Mouse (Mus musculus) lung, postnatal 36 days (tissue): ENCODE results near the gene Ribc1.

ENCODE experiments used
- DNase-seq: peaks from one replicate; pipeline ENCODE4 v3.0.0; 2022; ENCODE audit warnings: mixed read lengths

The Ribc1 gene

DNA sequence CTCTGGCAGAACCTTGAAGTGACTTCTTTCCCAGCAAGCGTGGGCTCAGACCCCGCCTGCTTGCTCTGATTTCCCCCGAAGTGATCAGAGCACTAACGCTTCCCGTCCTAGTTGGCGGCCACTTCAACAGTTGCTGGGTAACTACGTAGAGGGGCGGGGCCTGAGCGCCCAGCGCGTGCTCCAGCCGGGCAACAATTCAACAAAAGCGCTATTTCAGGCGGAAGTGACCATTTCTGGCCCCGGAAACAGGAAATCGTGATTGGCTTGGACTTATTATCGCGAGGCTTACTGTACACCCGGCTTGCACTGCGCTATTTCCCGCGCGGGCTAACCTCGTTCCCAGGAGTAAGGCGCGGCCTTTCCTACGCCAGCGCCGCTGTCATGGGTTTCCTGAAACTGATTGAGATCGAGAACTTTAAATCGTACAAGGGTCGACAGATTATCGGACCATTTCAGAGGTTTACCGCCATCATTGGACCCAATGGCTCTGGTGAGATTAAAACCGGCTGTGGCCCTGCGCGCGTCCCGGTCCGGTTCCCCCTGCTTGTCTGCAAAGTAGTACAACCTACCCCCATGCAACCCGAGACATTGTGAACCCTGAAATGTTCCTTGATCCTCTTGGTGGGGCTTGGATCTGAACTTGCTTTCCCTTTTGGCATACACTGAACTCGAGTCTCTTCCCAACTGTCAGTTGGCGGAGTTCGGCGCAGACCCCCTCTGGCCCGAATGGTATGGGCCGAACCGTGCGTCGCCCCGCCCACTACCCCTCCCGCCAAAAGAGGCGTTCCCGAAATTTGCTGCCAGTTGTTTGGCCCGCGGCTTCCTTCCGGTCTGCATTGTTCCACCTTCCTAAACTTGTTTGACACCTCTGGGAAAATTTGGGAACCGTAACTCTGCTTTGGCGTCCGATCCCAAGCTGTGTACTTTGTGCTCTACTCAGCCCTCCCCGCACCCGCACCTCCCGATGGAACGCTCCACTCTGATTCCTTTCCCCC lies at the start of gene Ribc1, which contains the start of gene Smc1a:
Gene Ribc1 (minus strand): TSS at position 145 of the 995 bp plus-strand sequence.
Gene Smc1a (plus strand): TSS at position 278 of the 995 bp plus-strand sequence.
- DNase-seq, result peak; percentile 96

DNA sequence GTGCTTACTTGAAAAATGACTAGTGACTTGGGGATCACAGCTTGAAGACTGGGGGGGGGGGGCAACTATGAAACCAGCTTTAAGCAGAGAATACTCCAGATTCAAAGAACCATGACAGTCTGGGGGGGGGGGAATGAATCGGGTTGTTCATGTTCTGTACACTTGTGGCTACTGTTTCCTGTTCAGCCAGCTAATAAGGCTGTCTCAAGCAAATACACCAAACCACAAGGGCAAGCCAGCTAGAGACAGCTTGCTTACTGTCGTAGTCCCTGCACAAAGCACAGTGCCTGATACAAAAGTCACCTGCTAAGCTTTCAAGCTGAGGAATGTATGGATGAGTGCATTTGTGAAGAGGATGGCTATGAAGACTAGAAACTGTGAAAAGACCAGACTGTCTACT lies 49.6 kb upstream of the Ribc1 start:
- DNase-seq, result no peak

DNA sequence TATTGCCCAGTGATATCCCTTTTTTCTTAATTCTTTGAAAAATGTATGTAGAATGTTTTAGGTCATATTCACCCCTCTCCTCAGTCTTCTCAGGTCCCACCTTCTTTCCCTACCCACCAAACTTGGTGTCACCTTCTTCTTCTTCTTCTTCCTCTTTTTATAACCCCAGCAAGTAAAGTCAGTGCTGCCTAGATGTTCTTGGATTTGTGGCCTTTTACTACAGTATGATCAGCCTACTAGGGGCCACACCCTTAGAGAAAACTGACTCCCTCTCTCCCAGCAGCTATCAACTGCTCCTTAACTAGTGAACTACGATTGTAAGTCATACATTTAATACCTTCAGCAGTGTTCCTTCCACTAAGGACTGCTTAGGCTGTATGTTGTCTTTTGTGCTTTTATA lies 38.0 kb upstream of the Ribc1 start:
- no peak for DNase-seq

DNA sequence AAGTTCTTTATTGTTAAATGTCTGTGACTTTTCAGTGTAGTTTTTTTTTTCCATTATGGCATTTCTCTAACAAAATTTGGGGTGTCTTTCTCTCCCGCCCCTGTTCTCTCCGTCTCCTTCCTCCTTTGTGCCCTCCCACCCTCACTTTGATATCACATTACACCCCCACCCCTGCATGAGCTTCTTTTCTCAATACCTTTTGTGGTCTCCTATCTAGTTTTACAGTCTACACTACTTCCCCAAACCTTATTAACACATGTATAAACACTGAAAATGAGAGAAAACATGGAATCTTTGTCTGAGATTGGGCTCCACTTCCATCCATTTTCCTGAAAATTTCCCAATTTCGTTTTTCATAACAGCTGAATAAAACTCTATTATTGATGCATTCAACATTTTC lies 36.5 kb upstream of the Ribc1 start:
- DNase-seq, result no peak

DNA sequence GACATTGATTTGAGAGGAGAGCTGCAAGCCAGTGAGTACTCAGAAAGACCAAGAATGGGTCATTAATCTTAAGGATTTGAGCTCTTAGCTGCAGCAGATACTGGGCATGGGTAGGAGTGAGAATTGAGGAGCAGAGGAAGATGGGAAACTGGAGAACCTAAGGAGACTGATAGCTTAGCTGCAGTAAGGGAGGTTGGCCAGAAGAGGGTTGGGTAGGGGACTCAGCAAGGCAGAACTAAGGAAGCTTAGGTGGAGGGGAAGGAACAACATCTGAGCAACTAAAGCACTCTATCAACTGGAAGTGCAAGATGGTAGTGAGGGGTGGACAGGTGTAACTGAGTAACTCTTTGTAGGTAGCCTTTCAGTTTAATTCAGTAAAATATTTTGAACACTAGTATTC lies 31.1 kb upstream of the Ribc1 start:
- DNase-seq, result no peak

DNA sequence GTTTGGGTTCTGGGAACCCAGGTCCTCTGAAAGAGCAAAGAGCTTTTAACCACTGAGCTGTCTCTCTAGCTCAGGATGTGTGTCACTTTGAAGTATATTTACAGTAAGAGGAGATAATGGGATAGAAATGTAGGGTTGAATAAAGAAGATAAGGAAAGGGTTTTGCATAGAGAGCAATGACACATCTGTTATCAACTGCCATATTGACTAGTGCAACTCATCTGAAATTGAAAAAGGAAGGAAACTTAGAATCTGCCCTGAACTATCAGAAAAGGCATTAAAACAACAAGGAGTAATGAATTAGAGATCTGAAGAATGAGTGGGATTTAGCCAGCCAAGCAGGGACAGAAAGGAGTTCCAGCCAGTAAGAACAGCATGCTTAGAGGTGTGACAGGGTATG lies 23.8 kb upstream of the Ribc1 start:
- no peak for DNase-seq

DNA sequence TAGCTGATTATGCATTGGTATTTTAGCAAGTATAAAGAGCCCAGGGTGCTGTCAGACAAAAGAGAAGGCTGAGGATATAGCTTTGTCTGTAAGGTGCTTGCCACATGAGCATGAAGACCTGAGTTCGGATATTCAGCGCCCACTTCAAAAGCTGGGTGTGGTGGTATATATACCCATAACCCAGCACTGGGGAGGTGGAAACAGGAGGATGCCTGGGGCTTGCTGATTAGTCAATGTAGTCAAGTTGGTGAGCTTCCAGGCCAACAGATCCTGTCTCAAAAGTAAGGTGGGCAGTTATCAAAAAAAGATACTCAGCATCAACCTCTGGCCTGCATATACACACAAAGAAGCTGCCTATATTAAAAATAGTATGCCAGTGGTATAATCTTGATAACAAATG lies 3.2 kb upstream of the Ribc1 start:
- no peak for DNase-seq

DNA sequence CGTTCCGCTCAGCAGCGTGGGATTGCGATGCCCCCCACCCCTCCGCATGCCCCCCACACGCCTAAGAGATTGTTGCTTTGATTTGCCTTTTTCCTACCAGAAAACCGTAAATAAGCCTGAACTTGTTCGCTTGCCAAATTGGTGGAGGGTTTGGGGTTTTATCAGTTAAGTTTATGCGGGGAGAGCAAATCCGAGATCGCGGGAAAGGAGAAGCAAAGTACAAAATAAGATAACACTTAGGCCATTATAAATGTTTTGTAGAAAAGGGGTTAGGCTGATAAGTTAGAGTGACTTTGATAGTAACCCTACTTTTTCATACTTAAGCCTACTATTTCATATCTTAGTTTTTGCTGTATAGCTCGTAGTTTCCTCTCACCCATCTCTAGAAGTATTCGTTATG lies 1.1 kb upstream of the Ribc1 start:
- DNase-seq, result no peak

DNA sequence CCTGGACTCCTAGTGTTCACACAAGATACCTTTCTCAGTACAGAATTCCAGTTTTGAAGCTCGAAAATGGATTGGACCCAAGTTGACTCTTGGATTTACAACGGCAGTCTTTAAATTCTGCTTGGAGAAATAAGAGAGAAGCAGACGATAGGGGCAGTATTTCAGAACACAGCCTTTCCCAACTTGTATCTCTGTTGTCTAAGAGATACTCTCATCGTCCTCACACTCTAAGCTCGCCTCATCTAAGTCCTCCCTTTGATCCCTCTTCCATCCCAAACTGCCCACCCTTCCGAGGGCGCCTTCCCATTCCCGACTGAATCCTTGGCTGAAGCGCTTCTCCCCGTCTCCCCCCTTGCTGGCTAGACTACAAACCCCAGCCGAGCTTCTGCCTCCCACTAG lies 344 bp downstream of the Ribc1 start:
- peak; percentile 2 for DNase-seq

DNA sequence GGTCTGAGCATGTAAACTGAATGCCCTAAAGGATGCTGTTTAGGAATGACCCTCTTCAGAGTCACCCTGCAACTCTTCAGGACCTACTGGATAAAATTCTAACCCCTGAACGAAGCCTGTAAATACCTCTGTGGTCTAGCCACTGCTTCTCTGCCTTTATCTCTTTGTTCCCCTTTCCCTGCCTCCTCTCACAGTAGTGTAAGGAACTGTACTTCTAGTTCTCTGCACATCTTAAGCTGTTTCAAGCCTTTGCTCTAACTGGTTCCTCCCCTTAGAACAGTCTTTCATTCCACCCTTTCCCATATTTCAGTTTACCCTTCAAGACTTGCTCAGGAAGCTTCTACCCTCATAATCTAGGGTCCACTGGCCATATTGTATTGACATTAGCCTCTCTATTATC lies 8.2 kb downstream of the Ribc1 start:
- no peak for DNase-seq

DNA sequence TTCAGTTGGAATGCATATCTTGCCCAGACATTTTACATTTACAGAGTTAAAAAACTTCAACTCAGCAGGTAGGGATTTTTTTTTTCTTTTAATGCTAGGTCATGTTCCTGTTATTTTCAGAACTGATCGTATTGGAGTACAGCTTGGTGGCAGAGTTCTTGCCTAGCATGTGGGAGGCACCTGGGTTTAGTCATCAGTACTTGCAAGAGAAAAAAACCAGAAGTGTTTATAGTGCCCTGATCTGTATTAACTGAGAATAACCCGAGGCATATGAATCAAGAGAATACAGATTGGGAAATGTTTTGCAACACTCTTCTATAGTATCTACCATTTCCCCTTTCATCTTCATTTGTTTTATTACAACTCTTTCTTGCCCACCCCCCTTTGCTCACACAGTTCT lies 13.2 kb downstream of the Ribc1 start:
- DNase-seq, result no peak

DNA sequence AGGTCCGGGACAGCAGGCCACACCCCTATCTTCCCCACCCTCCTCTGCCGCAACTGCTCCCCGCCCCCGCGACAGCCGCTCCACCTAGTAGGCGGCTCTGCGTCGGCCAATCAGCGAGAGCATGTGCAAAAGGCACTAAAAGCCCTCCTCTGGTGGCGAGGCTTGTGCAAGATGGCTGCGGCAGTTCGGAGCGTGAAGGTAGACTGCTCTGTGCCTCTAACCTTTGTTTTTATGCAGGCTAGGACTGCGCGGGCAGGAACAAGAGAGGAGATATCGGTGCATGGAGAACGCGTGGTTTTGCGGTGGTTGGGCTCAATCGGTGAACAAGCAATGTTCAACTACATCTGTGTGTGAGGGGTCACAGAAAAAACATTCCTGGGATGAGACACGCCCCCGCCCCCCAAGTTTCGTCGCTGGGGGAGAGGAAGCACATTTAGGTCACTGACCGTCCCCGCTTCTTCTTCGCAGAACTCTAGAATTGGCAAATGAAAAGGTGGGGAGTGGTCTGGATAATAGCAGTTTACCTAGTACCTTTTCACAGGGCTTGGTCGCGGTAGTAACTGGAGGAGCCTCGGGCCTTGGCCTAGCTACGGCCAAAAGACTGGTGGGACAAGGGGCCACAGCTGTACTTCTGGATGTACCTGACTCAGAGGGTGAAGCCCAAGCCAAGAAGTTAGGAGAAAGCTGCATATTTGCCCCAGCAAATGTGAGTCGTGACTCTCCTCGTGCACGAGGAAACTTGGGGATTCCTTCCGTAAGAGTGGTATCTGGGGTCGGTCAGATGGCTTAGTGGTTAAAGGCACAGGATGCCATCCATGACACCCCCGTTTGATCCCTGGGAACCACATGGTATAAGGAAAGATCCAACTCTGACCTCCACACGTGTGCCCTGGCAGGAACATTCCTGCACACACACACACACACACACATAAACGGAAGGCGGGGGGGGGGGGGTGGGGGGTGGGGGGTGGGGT lies 14.1 kb downstream of the Ribc1 start, which contains the start of gene Hsd17b10:
Gene Hsd17b10 (plus strand): TSS at position 109 of the 974 bp plus-strand sequence.
- DNase-seq, result peak; percentile 91

DNA sequence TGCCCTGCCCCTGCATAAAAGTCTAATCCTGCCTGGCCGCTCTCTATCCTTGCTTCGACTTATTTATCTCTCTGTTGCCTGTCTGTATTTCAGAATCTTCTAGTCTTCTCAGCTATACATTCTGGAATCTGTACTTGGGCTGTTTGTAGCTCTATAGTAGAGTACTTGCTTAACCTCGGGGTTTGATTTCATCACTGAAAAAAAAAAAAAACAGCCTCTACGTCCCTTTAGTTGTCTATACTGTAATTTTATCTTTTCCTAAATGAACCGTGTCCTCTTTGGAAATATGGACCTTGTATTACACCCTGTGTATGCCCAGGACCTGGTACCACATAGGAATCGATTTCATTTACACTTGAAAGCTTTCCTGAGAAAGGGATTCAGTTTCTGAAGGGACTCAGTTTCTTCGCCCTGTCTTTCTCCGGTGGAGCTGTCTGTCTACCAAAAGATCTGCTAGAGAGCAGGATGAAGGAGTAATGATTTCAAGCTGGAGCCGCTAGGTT lies 14.9 kb downstream of the Ribc1 start:
- DNase-seq, result peak; percentile 8

DNA sequence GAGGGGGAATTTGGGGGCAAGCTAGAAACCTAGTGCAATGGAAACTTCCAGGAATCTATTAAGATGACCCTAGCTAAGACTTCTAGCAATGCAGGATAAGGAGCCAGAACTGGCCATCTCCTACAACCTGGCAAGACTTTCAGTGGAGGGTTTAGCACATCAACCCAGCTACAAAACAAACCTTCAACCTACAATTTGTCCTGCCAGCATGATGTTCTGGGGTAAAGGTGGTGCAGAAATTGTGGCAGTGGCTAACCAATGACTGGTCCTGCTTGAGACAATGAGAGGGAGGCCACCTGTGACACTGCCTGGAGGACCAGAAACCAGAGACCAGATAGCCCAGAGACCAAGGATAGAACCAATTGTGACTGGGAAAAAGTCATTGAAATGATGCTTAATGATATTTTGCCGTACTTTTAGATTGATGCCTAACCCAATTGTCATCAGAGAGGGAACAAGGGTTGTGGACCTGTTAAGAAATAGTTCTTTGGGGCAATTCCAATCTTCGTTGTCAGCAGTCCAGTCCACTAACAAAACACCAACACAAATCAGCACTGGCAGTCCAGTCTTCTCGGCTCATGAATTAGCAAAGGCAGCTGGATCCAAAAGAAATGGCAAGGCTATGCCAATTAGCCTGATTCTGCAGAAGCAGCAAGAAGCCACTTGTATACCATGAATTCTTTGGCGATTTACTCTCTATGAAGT lies 16.9 kb downstream of the Ribc1 start:
- no peak for DNase-seq
